Mouse (Mus musculus) liver, embryonic 12.5 days (tissue): ENCODE data around the gene Gm44805. TPM values are rescaled to one million over a fixed set of nuclear protein-coding genes. Genes with fewer than 3 reads are reported as not detected.

Source experiments
- ATAC-seq: fragments of 200-750 bp; cut with Nextera tagmentation; 2 replicates; pipeline ENCODE4 v1.8.0; 2017; ENCODE audit warnings: moderate number of reproducible peaks, mild to moderate bottlenecking, moderate library complexity
- H3K27ac ChIP-seq: fragments of 300-500 bp; sonication (generic); 2 replicates; pipeline ENCODE4 v1.5.1; 2016; ENCODE audit warnings: mild to moderate bottlenecking
- H3K27me3 ChIP-seq: fragments of 300-500 bp; sonication (generic); replicated peaks from 2 replicates; pipeline ENCODE4 v1.6.1; 2016; ENCODE audit warnings: mild to moderate bottlenecking, moderate library complexity
- H3K36me3 ChIP-seq: fragments of 300-500 bp; sonication (generic); 2 replicates; pipeline ENCODE4 v1.6.1; 2016; ENCODE audit warnings: mild to moderate bottlenecking, moderate library complexity
- H3K4me1 ChIP-seq: fragments of 300-500 bp; sonication (generic); 2 replicates; pipeline ENCODE4 v1.6.1; 2016
- H3K4me2 ChIP-seq: fragments of 300-500 bp; sonication (generic); 2 replicates; pipeline ENCODE4 v1.6.1; 2016; ENCODE audit warnings: mild to moderate bottlenecking, moderate library complexity
- H3K4me3 ChIP-seq: fragments of 300-500 bp; sonication (generic); 2 replicates; pipeline ENCODE4 v1.5.1; 2016; ENCODE audit warnings: mild to moderate bottlenecking, moderate library complexity
- H3K9ac ChIP-seq: fragments of 300-500 bp; sonication (generic); 2 replicates; pipeline ENCODE4 v1.6.1; 2016; ENCODE audit warnings: mild to moderate bottlenecking, moderate library complexity
- H3K9me3 ChIP-seq: fragments of 300-500 bp; sonication (generic); replicated peaks from 2 replicates; pipeline ENCODE4 v1.6.1; 2016; ENCODE audit warnings: mild to moderate bottlenecking, moderate library complexity
- WGBS: fragments of 180-500 bp; shearing (Covaris S2); methylation state at CpG from one replicate; pipeline ENCODE4 v1.1.7; 2016; ENCODE audit not compliant: insufficient replicate concordance; 5-methylcytosine and 5-hydroxymethylcytosine counted together
- polyA plus RNA-seq: library from polyadenylated mRNA; unstranded; fragments of >200 nt; fragmentation: Nextera tagmentation; extraction: Ambion mirVana; gene quantifications from 2 replicates; pipeline ENCODE4 v1.2.1, GENCODE M21; 2016

Gene Gm44805
- polyA plus RNA-seq, 1 experiment from 2014 or later: 2.7 TPM

- H3K27ac ChIP-seq: peak overlapping the region; percentile 89
- WGBS: 4% methylated on average over 28 of the region's 28 CpGs
- peak overlapping the region; percentile 53 for H3K4me3 ChIP-seq
- no peaks in the 10 kb centered on the region for H3K9me3 ChIP-seq
- H3K9ac ChIP-seq: peak overlapping the region; percentile 65
- peak overlapping the region; percentile 66 for H3K4me2 ChIP-seq
- H3K36me3 ChIP-seq: peaks cover 45% of the 10 kb centered on the region
- peaks cover 99% of the 10 kb centered on the region for H3K4me1 ChIP-seq
- ATAC-seq: no peak
- peaks cover 11% of the 10 kb centered on the region; the same call in 1 of the 2 replicates for H3K27me3 ChIP-seq
These were observed 17.0 kb upstream of the Gm44805 start for GRCm38 (mm10) chr7:19697949-19698906.

GRCm38 (mm10) chr7:19696336-19696873 lies 15.2 kb upstream of the Gm44805 start:
- no peak for ATAC-seq
- peaks cover 11% of the 10 kb centered on the region; the same call in 1 of the 2 replicates for H3K27me3 ChIP-seq
- peaks cover 99% of the 10 kb centered on the region for H3K4me1 ChIP-seq
- WGBS: 72% methylated on average over 34 of the region's 34 CpGs
- H3K9ac ChIP-seq: peak overlapping the region; percentile 3; the same call in 1 of the 2 replicates
- peak overlapping the region; percentile 66 for H3K4me2 ChIP-seq
- H3K36me3 ChIP-seq: peaks cover 27% of the 10 kb centered on the region
- H3K27ac ChIP-seq: peak overlapping the region; percentile 89
- H3K9me3 ChIP-seq: no peaks in the 10 kb centered on the region
- peak overlapping the region; percentile 53 for H3K4me3 ChIP-seq

GRCm38 (mm10) chr7:19695881-19696280 lies 14.7 kb upstream of the Gm44805 start:
- Histone ChIP-seq H3K4me3 (no peak overlapping the region), H3K27me3 (peaks cover 11% of the 10 kb centered on the region; the same call in 1 of the 2 replicates), H3K9me3 (no peaks in the 10 kb centered on the region), H3K27ac (peak overlapping the region; percentile 89; the same call in 1 of the 2 replicates), H3K4me2 (peak overlapping the region; percentile 66), H3K36me3 (peaks cover 25% of the 10 kb centered on the region), H3K9ac (no peak overlapping the region), H3K4me1 (peaks cover 99% of the 10 kb centered on the region)
- 44% methylated on average over 6 of the region's 6 CpGs for WGBS
- ATAC-seq: no peak

GRCm38 (mm10) chr7:19695213-19695594 lies 14.0 kb upstream of the Gm44805 start:
- no peak overlapping the region for H3K4me3 ChIP-seq

GRCm38 (mm10) chr7:19694336-19695212 lies 13.4 kb upstream of the Gm44805 start:
- H3K9ac ChIP-seq: 0 out of 2 replicates have a peak overlapping the region, but pooled peaks have one; percentile 37
- no peak overlapping the region for H3K4me3 ChIP-seq
- peak overlapping the region; percentile 89 for H3K27ac ChIP-seq
- ATAC-seq: no peak
- peaks cover 19% of the 10 kb centered on the region for H3K36me3 ChIP-seq
- H3K27me3 ChIP-seq: peaks cover 11% of the 10 kb centered on the region; the same call in 1 of the 2 replicates
- H3K9me3 ChIP-seq: no peaks in the 10 kb centered on the region
- WGBS: 45% methylated on average over 10 of the region's 10 CpGs
- H3K4me1 ChIP-seq: peaks cover 92% of the 10 kb centered on the region
- peak overlapping the region; percentile 66 for H3K4me2 ChIP-seq

More at GRCm38 (mm10) chr7:19695213-19695594, 14.0 kb upstream of the Gm44805 start:
- H3K4me2 ChIP-seq: peak overlapping the region; percentile 66
- 0 out of 2 replicates have a peak, but pooled peaks have one; percentile 2 for ATAC-seq
- H3K4me1 ChIP-seq: peaks cover 93% of the 10 kb centered on the region
- no peaks in the 10 kb centered on the region for H3K9me3 ChIP-seq
- H3K36me3 ChIP-seq: peaks cover 20% of the 10 kb centered on the region
- 0 out of 2 replicates have a peak overlapping the region, but pooled peaks have one; percentile 37 for H3K9ac ChIP-seq
- H3K27me3 ChIP-seq: peaks cover 11% of the 10 kb centered on the region; the same call in 1 of the 2 replicates
- WGBS: 2% methylated on average over 8 of the region's 8 CpGs
- peak overlapping the region; percentile 89 for H3K27ac ChIP-seq

GRCm38 (mm10) chr7:19693421-19693820 lies 12.2 kb upstream of the Gm44805 start:
- Histone ChIP-seq H3K27ac (peak overlapping the region; percentile 89), H3K27me3 (peaks cover 11% of the 10 kb centered on the region; the same call in 1 of the 2 replicates), H3K4me2 (peak overlapping the region; percentile 21; the same call in 1 of the 2 replicates), H3K36me3 (peaks cover 19% of the 10 kb centered on the region), H3K9ac (no peak overlapping the region), H3K9me3 (no peaks in the 10 kb centered on the region), H3K4me1 (peaks cover 82% of the 10 kb centered on the region), H3K4me3 (no peak overlapping the region)
- 18% methylated on average over 10 of the region's 10 CpGs for WGBS
- peak; percentile 45 for ATAC-seq

- Histone ChIP-seq H3K9ac (peak within 1 kb of the TSS; percentile 30; the same call in 1 of the 2 replicates), H3K4me1 (peaks cover 70% of the 10 kb centered on the region), H3K4me3 (peak within 1 kb of the TSS; percentile 18), H3K27me3 (peaks cover under 1% of the 10 kb centered on the region; the same call in 1 of the 2 replicates), H3K4me2 (peak within 1 kb of the TSS; percentile 45), H3K9me3 (no peaks in the 10 kb centered on the region), H3K36me3 (peaks cover 14% of the 10 kb centered on the region), H3K27ac (peak within 1 kb of the TSS; percentile 89)
- ATAC-seq: no peak
- 51% methylated on average over 28 of the region's 28 CpGs for WGBS
These were observed 10.9 kb upstream of the Gm44805 start, which contains the start of gene Apoc1 for GRCm38 (mm10) chr7:19691873-19692865. TSS of gene Apoc1 (minus strand) at chr7:19692660.

GRCm38 (mm10) chr7:19691434-19691833 lies 10.2 kb upstream of the Gm44805 start:
- peaks cover 7% of the 10 kb centered on the region for H3K36me3 ChIP-seq
- WGBS: 64% methylated on average over 6 of the region's 6 CpGs
- no peaks in the 10 kb centered on the region; the same call in 1 of the 2 replicates for H3K27me3 ChIP-seq
- H3K27ac ChIP-seq: peak overlapping the region; percentile 70
- H3K4me1 ChIP-seq: peaks cover 70% of the 10 kb centered on the region
- H3K9me3 ChIP-seq: no peaks in the 10 kb centered on the region
- no peak overlapping the region for H3K9ac ChIP-seq
- H3K4me2 ChIP-seq: peak overlapping the region; percentile 45
- H3K4me3 ChIP-seq: peak overlapping the region; percentile 18
- no peak for ATAC-seq

GRCm38 (mm10) chr7:19690845-19691244 lies 9.6 kb upstream of the Gm44805 start:
- WGBS: 57% methylated on average over 4 of the region's 4 CpGs
- Histone ChIP-seq H3K4me1 (peaks cover 65% of the 10 kb centered on the region), H3K27ac (peak overlapping the region; percentile 70; the same call in 1 of the 2 replicates)

GRCm38 (mm10) chr7:19688611-19689010 lies 7.4 kb upstream of the Gm44805 start:
- H3K27me3 ChIP-seq: no peaks in the 10 kb centered on the region; the same call in 1 of the 2 replicates
- H3K4me2 ChIP-seq: no peak overlapping the region
- no peaks in the 10 kb centered on the region for H3K36me3 ChIP-seq
- H3K4me1 ChIP-seq: peaks cover 49% of the 10 kb centered on the region
- no peak overlapping the region for H3K9ac ChIP-seq
- WGBS: 77% methylated on average over 2 of the region's 2 CpGs
- H3K9me3 ChIP-seq: no peaks in the 10 kb centered on the region
- H3K4me3 ChIP-seq: no peak overlapping the region
- H3K27ac ChIP-seq: no peak overlapping the region
- no peak for ATAC-seq

More at GRCm38 (mm10) chr7:19690845-19691244, 9.6 kb upstream of the Gm44805 start:
- no peak overlapping the region for H3K9ac ChIP-seq
- H3K4me3 ChIP-seq: no peak overlapping the region
- H3K9me3 ChIP-seq: no peaks in the 10 kb centered on the region
- H3K27me3 ChIP-seq: no peaks in the 10 kb centered on the region; the same call in 1 of the 2 replicates
- no peak for ATAC-seq
- no peak overlapping the region for H3K4me2 ChIP-seq
- peaks cover under 1% of the 10 kb centered on the region for H3K36me3 ChIP-seq
